Mouse (Mus musculus) embryo, embryonic 11 days (tissue): Measurements from ENCODE around the gene Kdm5b.

ENCODE experiments used
- DNase-seq: peaks from one replicate; pipeline ENCODE4 v3.0.0-alpha.2; 2015

The Kdm5b gene

DNA sequence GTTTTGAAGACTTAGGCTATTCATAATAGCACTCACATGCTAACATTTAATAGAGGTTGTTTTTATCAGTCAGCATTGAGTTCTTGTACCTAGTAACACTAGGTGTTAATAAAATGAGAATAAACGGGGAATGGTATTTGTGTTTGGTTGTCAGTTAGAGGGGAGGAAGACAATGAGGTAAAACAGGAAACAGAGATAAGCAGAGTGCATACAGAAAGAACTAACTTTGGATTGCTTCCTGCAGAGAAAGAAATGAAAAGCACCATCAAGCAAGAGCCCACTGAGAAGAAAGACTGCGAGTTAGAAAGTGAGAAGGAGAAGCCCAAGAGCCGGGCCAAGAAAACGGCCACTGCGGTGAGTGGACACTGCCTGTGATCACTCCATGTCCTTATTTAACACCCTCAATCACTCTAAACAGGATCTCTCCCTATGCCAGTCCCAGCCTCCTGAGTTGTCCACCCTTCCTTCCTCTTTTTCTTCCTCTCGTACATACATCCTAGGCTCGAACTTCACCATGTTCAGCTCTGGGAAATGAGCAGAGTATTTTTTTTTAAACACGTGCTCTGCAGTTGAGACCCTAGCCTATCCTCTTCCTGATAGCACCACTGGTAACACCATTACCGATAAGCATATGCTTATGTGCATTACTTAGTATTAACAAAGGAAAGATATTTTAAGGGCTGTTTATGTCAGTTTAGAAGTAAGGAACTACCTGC is 37.5 kb downstream of the Kdm5b start:
- no peak for DNase-seq

GRCm38 (mm10) chr1:134604086-134604485 is 44.1 kb downstream of the Kdm5b start:
- DNase-seq = no peak

DNA sequence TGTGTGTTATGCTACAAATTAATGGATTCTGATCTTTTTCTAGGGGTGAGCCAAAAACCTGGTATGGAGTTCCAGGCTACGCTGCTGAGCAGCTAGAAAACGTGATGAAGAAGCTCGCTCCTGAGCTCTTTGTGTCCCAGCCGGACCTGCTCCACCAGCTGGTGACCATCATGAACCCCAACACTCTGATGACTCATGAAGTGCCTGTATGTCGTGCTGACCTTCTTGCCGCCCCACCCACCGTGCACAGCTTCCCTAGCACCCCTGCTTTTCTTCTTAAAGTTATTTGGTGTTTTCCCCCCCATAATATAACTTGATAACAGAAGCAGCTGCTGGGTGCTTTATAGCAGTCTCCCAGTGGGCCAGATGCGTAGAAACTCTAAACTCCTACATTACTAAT is 45.7 kb downstream of the Kdm5b start:
- DNase-seq = no peak

GRCm38 (mm10) chr1:134606381-134606780 is 46.4 kb downstream of the Kdm5b start:
- DNase-seq = no peak

DNA sequence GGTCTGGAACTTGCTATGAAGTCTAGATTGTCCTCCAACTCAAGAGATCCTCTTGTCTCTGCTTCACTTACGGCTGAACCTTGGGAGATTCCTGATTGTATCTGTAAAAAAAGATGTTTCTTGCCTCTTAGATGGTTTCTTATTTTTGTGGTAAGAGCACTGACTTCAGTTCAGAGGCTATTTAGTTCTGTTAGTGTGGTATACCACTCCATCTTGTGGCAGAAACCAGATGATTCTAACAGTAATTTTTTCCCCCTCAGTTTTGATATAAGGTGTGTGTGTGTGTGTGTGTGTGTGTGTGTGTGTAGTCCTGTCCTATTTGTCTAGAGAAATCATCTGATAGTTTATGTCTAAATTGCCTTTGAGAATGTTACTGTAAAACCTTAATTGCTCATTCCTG is 47.3 kb downstream of the Kdm5b start:
- no peak for DNase-seq

- DNase-seq = no peak
These were observed 49.2 kb downstream of the Kdm5b start for GRCm38 (mm10) chr1:134609172-134609571.

- no peak for DNase-seq
These were observed 54.6 kb downstream of the Kdm5b start for GRCm38 (mm10) chr1:134614554-134614953.

DNA sequence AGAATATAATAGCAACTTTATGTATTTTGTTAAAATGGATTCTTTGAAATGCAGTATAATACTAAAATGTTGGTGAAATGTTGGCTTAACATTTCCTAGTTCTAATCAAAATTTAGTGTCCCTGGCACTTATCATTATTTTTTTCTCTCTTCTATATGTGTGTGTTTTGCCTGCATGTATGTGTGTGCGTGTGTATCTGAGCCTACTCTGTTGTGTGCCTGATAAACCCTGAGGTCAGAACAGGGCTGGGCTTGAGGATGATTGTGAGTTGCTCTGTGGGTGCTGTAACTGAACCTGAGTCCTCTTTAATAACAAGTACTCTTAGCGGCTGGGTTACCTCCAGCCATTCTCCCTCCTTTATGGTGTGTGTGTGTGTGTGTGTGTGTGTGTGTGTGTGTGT is 55.0 kb downstream of the Kdm5b start:
- DNase-seq = no peak

DNA sequence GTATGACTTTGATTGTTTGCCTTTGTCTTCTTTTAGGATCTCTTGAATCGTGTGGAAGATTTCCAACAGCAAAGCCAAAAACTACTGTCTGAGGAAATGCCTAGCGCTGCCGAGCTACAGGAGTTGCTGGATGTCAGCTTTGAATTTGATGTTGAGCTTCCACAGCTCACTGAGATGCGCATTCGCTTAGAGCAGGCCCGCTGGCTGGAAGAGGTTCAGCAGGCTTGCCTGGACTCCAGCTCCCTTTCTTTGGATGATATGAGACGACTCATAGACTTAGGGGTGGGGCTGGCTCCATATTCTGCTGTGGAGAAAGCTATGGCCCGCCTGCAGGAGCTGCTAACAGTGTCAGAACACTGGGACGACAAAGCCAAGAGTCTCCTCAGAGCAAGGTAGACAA is 57.7 kb downstream of the Kdm5b start:
- DNase-seq = no peak

GRCm38 (mm10) chr1:134625325-134625724 is 65.4 kb downstream of the Kdm5b start:
- DNase-seq = no peak

DNA sequence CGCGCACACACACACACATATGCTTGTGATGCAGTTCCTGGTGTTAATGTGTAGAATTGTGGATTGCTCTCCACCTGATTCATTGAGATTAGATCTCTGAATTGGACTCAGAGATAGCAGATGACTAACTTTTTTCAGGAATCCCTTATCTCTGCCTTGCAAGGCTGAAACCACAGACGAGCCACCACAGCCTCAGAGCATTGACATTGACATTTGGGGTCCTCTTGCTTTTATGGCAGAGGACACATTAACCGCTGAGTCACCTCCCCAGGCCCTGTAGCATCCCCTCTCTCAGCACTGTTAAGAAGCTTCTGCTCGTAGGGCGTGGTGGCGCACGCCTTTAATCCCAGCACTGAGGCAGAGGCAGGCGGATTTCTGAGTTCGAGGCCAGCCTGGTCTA is 69.5 kb downstream of the Kdm5b start:
- no peak for DNase-seq

GRCm38 (mm10) chr1:134634296-134634695 is 74.3 kb downstream of the Kdm5b start:
- no peak for DNase-seq

DNA sequence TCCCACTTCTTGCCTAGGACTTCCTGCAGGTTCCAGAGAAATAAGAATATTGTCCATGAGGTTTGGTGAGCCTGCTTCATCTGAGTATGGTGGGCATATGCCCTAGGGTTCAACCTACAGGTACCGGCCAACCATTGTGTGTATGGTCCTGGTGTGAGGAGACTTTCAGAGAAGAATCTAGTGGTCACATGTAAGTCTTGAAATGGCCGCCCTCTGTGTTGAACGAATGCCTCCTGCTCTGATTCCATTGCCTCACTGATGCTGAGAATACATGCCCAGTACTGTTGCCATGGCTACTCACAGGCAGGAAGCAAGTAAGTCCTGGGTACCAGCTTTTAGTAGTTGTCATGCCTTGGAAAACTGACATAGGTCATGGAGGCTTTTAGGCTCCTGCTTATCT is 76.3 kb downstream of the Kdm5b start:
- DNase-seq = no peak

DNA sequence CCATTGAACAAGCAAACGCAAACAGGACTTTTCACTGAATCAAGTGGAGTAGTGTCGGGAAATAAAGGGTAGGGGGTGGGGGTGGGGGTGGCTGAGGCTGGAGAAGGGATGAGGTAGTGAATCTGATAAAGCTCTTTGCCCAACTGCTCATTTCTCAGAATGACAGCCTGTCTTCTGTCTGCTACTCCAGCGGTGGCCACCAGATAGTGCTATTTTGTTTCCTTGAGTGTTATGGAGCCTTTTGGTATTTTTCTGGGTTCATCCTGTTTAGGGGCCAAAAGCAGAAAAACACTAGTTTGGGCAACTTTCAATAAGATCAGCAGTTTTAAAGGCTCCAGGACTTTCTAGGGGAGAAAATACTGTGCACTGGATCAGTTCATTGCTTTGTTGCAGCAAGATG is 76.7 kb downstream of the Kdm5b start:
- peak; percentile 55 for DNase-seq

GRCm38 (mm10) chr1:134638041-134638440 is 78.1 kb downstream of the Kdm5b start:
- DNase-seq = no peak

DNA sequence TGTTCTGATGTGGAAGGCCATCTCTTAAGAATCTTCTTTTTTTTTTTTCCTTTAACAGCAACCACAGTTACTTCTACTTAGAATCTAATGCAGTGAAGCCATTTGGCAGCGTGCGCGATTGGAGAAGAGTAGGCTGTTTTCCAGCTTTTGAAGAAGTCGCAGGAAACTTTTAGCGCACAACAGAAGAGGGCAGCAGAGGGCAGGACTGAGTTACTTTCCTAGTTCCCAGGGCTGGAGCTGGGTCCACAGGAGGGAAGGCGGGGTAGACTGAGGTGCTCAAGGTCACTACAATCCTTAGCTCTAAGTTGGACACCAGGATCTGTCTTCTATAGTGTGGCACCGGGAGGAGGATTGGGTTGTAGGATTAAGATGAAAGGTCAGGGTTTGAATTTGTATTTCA is 78.6 kb downstream of the Kdm5b start:
- DNase-seq = peak; percentile 67

GRCm38 (mm10) chr1:134639460-134639859 is 79.5 kb downstream of the Kdm5b start:
- no peak for DNase-seq

- DNase-seq = peak; percentile 58
These were observed 81.5 kb downstream of the Kdm5b start for GRCm38 (mm10) chr1:134641507-134641906.

DNA sequence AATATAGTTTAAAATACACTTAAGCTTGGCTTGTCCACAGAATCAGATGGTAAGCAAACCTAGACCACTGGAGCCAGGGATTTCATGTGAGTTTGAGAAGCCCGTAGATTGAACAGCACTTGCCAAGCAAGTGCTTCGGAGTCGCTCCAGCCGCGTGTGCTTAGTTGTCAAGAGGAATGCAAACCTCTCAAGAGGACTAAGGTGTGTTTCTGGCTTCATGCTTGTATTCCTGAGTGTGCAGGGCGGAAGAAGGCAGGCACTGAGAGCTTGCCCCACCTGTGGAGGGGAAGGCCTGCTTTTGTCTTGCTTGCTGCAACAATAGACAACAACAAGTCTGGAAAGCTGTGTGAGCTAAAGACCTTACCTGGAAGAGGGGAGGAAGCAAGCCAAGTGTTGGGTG is 83.7 kb downstream of the Kdm5b start:
- DNase-seq = no peak

- DNase-seq = no peak
These were observed 85.6 kb downstream of the Kdm5b start for GRCm38 (mm10) chr1:134645408-134646200.

- peak; percentile 75 for DNase-seq
These were observed 86.4 kb downstream of the Kdm5b start, which contains the start of gene Syt2 for GRCm38 (mm10) chr1:134646261-134646962. Syt2 (plus strand) TSS chr1:134646677.

- DNase-seq = no peak
These were observed 87.0 kb downstream of the Kdm5b start for GRCm38 (mm10) chr1:134646963-134647282.

GRCm38 (mm10) chr1:134647591-134647990 is 87.6 kb downstream of the Kdm5b start:
- DNase-seq = no peak

DNA sequence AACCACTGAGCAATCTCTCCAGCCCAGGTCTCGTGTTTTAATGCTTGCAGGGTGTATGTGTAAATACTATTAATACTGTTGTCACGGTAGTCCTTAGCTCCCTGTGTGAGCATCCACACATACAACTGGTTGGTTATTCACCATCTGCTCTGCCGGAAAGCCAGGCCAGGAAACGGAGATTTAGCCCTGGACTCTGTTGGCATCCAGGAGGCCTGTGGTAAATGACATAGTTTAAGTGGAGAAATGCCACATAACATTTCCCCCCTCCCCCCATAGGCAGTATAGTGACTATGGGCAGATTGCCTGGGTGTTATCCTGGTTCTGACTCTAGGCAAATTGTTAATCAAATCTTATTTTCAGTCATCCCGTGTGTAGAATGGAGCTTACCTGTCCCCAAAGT is 90.8 kb downstream of the Kdm5b start:
- no peak for DNase-seq
